Mouse (Mus musculus): ENCODE results near the gene Fstl4.

GRCm38 (mm10) chr11:52775291-52775690 lies 10.9 kb downstream of the Fstl4 start:
- TF ChIP-seq POLR2A (IDR thresholded peaks at IDR 0.05; ENCODE audit: extremely low read depth, insufficient read depth, low read length) = no peak
- no peak for TF ChIP-seq CTCF (IDR thresholded peaks at IDR 0.05; ENCODE audit: low read depth, low read length)

Data from liver, adult 2 months (tissue).